Mouse (Mus musculus) bone marrow, adult 2 months (tissue): Measurements from ENCODE around the gene Med24.
"Not testable (repeated sequence)": the region's sequence is repeated elsewhere in the genome, so short reads cannot be mapped to it uniquely, and the experiment has no call there.

Experiments
- CTCF ChIP-seq: fragments of 200-500 bp; IDR thresholded peaks from 2 replicates; pipeline ENCODE4 v1.5.1; 2011; ENCODE audit warnings: low read length, control low read depth; ENCODE audit not compliant: control insufficient read depth, insufficient read depth
- POLR2A ChIP-seq: fragments of 200-500 bp; IDR thresholded peaks from 2 replicates; pipeline ENCODE4 v1.6.1; 2011; ENCODE audit warnings: low read depth, mild to moderate bottlenecking, control low read depth, low read length, borderline replicate concordance; ENCODE audit not compliant: control insufficient read depth

GRCm38 (mm10) chr11:98737220-98737619 lies 8.0 kb upstream of the Med24 start:
- not testable (repeated sequence) for TF ChIP-seq CTCF, POLR2A
